Mouse (Mus musculus): ENCODE data around the gene Dner. TPM values are rescaled to one million over a fixed set of nuclear protein-coding genes. Genes with fewer than 3 reads are reported as not detected.

The Dner gene
- polyA plus RNA-seq, 1 experiment from 2014 or later, result 28.1 TPM

DNA sequence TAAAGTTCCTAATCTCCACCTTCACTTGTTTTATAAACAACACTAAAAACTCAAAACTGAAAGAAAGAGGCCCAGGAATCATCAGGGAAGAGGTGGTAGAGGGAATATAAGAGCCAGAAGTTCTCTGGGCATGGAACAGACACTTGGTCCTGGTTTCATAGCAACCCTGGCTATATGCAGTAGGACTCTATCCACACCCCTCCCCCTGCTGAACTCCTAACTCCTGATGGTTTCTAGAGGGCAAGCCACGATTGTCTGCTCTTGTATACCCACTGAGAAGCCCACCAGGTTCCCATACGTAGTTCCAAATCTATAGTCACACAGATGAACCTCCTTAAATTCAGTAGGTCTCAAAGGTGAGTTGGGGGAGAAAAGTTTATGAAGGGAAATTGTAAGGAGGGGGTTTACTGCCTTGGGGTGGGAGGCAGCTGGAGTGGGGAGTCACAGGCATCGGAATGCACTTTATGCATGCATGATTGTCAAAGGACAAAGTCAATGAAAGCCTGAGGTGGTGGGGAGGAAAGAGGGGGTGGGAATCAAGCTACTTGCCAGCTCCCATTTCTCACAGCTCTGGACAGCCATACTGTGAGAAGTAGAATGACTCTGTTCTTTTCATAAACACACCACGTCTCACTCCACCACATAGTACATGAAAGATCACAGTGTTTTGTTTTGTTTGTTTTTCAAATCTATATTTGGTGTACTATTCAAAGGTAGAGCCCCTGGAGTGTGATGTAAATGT is 31.5 kb downstream of the Dner start:
- Histone ChIP-seq H3K27me3 (ENCODE audit: control insufficient read depth, insufficient read depth, low read length) (no peaks in the 10 kb centered on the region), H3K4me1 (ENCODE audit: control insufficient read depth, insufficient read depth, low read length) (peaks cover 2% of the 10 kb centered on the region; the same call in 1 of the 2 replicates), H3K9me3 (ENCODE audit: control insufficient read depth, low read length) (no peaks in the 10 kb centered on the region), H3K4me3 (ENCODE audit: low read depth, low read length) (no peak overlapping the region), H3K9ac (ENCODE audit: low read length) (no peak overlapping the region), H3K27ac (ENCODE audit: low read depth, low read length) (no peak overlapping the region), H3K36me3 (ENCODE audit: control insufficient read depth, insufficient read depth, low read length) (no peaks in the 10 kb centered on the region), H3K4me2 (no peak overlapping the region)
- DNase-seq (ENCODE audit: low spot score, missing footprints), result no peak
- 42% methylated on average over 4 of the region's 4 CpGs for WGBS
- ATAC-seq (ENCODE audit: low FRiP score), result no peak

GRCm38 (mm10) chr1:84646781-84647180 is 49.2 kb downstream of the Dner start:
- Histone ChIP-seq H3K4me1 (ENCODE audit: control insufficient read depth, insufficient read depth, low read length) (no peaks in the 10 kb centered on the region), H3K27me3 (ENCODE audit: control insufficient read depth, insufficient read depth, low read length) (no peaks in the 10 kb centered on the region), H3K27ac (ENCODE audit: low read depth, low read length) (no peak overlapping the region), H3K4me3 (ENCODE audit: low read depth, low read length) (no peak overlapping the region), H3K4me2 (no peak overlapping the region), H3K9ac (ENCODE audit: low read length) (no peak overlapping the region), H3K36me3 (ENCODE audit: control insufficient read depth, insufficient read depth, low read length) (no peaks in the 10 kb centered on the region), H3K9me3 (ENCODE audit: control insufficient read depth, low read length) (no peaks in the 10 kb centered on the region)
- DNase-seq (ENCODE audit: low spot score, missing footprints) (no peak), ATAC-seq (ENCODE audit: low FRiP score) (no peak)
- WGBS, result 92% methylated on average over 2 of the region's 2 CpGs

- no peak overlapping the region for H3K9ac ChIP-seq (ENCODE audit: low read length)
- H3K4me2 ChIP-seq, result no peak overlapping the region
- peaks cover 10% of the 10 kb centered on the region for H3K4me1 ChIP-seq (ENCODE audit: control insufficient read depth, insufficient read depth, low read length)
- H3K9me3 ChIP-seq (ENCODE audit: control insufficient read depth, low read length), result no peaks in the 10 kb centered on the region
- H3K4me3 ChIP-seq (ENCODE audit: low read depth, low read length), result no peak overlapping the region
- ATAC-seq (ENCODE audit: low FRiP score) (no peak), DNase-seq (ENCODE audit: low spot score, missing footprints) (no peak)
- no peaks in the 10 kb centered on the region for H3K27me3 ChIP-seq (ENCODE audit: control insufficient read depth, insufficient read depth, low read length)
- H3K27ac ChIP-seq (ENCODE audit: low read depth, low read length), result no peak overlapping the region
- no peaks in the 10 kb centered on the region for H3K36me3 ChIP-seq (ENCODE audit: control insufficient read depth, insufficient read depth, low read length)
- 61% methylated on average over 4 of the region's 4 CpGs for WGBS
These were observed 55.6 kb downstream of the Dner start for GRCm38 (mm10) chr1:84640463-84640862.

GRCm38 (mm10) chr1:84636890-84637289 is 59.1 kb downstream of the Dner start:
- Histone ChIP-seq H3K4me2 (no peak overlapping the region), H3K27me3 (ENCODE audit: control insufficient read depth, insufficient read depth, low read length) (no peaks in the 10 kb centered on the region), H3K36me3 (ENCODE audit: control insufficient read depth, insufficient read depth, low read length) (no peaks in the 10 kb centered on the region), H3K9me3 (ENCODE audit: control insufficient read depth, low read length) (no peaks in the 10 kb centered on the region), H3K27ac (ENCODE audit: low read depth, low read length) (no peak overlapping the region), H3K9ac (ENCODE audit: low read length) (no peak overlapping the region), H3K4me1 (ENCODE audit: control insufficient read depth, insufficient read depth, low read length) (peaks cover 10% of the 10 kb centered on the region), H3K4me3 (ENCODE audit: low read depth, low read length) (no peak overlapping the region)
- WGBS, result 11% methylated on average over 6 of the region's 6 CpGs
- ATAC-seq (ENCODE audit: low FRiP score), result no peak
- no peak for DNase-seq (ENCODE audit: low spot score, missing footprints)

- 92% methylated on average over 6 of the region's 6 CpGs for WGBS
- DNase-seq (ENCODE audit: low spot score, missing footprints), result no peak
- Histone ChIP-seq H3K27me3 (ENCODE audit: control insufficient read depth, insufficient read depth, low read length) (no peaks in the 10 kb centered on the region), H3K4me3 (ENCODE audit: low read depth, low read length) (no peak overlapping the region), H3K9ac (ENCODE audit: low read length) (no peak overlapping the region), H3K4me1 (ENCODE audit: control insufficient read depth, insufficient read depth, low read length) (peaks cover 3% of the 10 kb centered on the region), H3K27ac (ENCODE audit: low read depth, low read length) (no peak overlapping the region), H3K36me3 (ENCODE audit: control insufficient read depth, insufficient read depth, low read length) (no peaks in the 10 kb centered on the region), H3K9me3 (ENCODE audit: control insufficient read depth, low read length) (no peaks in the 10 kb centered on the region), H3K4me2 (no peak overlapping the region)
- no peak for ATAC-seq (ENCODE audit: low FRiP score)
These were observed 67.8 kb downstream of the Dner start for GRCm38 (mm10) chr1:84628244-84628643.

DNA sequence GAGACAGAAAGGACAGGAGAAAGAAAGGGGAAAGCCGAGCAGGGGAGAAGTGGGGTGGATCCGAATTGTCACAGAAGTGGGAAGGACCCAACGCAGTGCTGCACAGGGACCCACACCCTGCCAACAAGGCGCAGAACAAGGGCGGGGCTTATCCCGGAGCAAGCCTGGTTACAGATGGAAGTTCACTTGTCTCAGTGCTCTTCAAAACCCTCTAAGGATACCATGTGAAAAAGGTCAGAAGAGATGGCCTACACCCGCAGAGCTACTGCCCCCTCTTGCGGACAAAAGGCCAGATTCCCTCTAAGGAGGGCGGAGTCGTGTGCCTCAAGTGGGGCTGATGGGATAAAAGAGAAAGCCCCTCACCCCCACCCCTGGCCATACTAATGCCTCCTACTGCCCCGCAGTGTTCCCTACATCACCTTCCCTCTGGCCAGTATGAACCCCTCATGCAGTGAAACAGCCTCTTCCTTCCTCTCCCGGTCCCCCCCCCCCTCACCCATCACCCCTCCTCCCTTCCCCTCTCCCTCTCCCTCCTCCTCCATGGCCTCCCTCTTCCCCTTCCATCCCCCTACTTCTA is 73.0 kb downstream of the Dner start:
- WGBS, result 20% methylated on average over 11 of the region's 12 CpGs
- ATAC-seq (ENCODE audit: low FRiP score), result peak; percentile 49
- H3K27ac ChIP-seq (ENCODE audit: low read depth, low read length), result no peak overlapping the region
- no peaks in the 10 kb centered on the region for H3K9me3 ChIP-seq (ENCODE audit: control insufficient read depth, low read length)
- peak overlapping the region; percentile 27; the same call in 1 of the 2 replicates for H3K9ac ChIP-seq (ENCODE audit: low read length)
- no peaks in the 10 kb centered on the region for H3K27me3 ChIP-seq (ENCODE audit: control insufficient read depth, insufficient read depth, low read length)
- DNase-seq (ENCODE audit: low spot score, missing footprints), result peak; percentile 87
- H3K4me3 ChIP-seq (ENCODE audit: low read depth, low read length), result no peak overlapping the region
- peak overlapping the region; percentile 11; the same call in 1 of the 2 replicates for H3K4me2 ChIP-seq
- H3K36me3 ChIP-seq (ENCODE audit: control insufficient read depth, insufficient read depth, low read length), result no peaks in the 10 kb centered on the region
- H3K4me1 ChIP-seq (ENCODE audit: control insufficient read depth, insufficient read depth, low read length), result peaks cover 19% of the 10 kb centered on the region

GRCm38 (mm10) chr1:84621308-84621707 is 74.7 kb downstream of the Dner start:
- Histone ChIP-seq H3K4me2 (no peak overlapping the region), H3K4me3 (ENCODE audit: low read depth, low read length) (no peak overlapping the region), H3K9me3 (ENCODE audit: control insufficient read depth, low read length) (no peaks in the 10 kb centered on the region), H3K9ac (ENCODE audit: low read length) (no peak overlapping the region), H3K27ac (ENCODE audit: low read depth, low read length) (peak overlapping the region; percentile 57), H3K4me1 (ENCODE audit: control insufficient read depth, insufficient read depth, low read length) (peaks cover 25% of the 10 kb centered on the region), H3K36me3 (ENCODE audit: control insufficient read depth, insufficient read depth, low read length) (no peaks in the 10 kb centered on the region), H3K27me3 (ENCODE audit: control insufficient read depth, insufficient read depth, low read length) (no peaks in the 10 kb centered on the region; the same call in 1 of the 2 replicates)
- ATAC-seq (ENCODE audit: low FRiP score) (peak; percentile 82), DNase-seq (ENCODE audit: low spot score, missing footprints) (peak; percentile 88)
- WGBS, result 35% methylated on average over 3 of the region's 3 CpGs

DNA sequence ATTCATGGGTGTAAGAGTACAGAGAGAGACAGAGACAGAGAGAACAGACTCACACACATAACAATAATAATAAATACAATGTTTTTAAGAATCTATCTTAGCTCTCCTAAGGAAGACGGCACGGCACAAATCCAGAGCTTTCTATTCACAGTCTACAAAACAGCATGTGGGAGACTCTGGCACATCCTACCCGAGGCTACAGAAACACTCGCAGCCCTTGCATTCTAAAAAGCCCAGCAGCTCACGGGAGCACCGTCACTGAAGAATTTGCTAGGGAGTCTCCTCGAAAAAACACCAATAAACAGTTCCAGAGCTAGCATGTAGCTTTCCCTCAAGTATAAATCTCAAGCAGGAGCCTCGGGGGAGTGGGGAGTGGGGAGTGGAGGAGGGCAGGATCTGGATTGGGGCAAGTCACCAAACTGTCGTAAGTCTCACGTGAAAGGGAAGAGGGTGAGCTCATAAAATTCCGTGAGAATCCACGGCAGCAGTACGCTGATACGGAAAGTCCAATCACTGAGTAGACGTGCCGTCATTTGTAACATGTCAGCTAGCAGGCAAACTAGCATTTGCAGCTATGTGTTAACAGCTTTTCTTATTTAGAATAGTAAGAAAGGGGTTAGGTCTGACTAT is 76.8 kb downstream of the Dner start:
- Histone ChIP-seq H3K4me2 (no peak overlapping the region), H3K36me3 (ENCODE audit: control insufficient read depth, insufficient read depth, low read length) (no peaks in the 10 kb centered on the region), H3K27me3 (ENCODE audit: control insufficient read depth, insufficient read depth, low read length) (peaks cover 4% of the 10 kb centered on the region; the same call in 1 of the 2 replicates), H3K4me3 (ENCODE audit: low read depth, low read length) (no peak overlapping the region), H3K9ac (ENCODE audit: low read length) (no peak overlapping the region), H3K4me1 (ENCODE audit: control insufficient read depth, insufficient read depth, low read length) (peaks cover 32% of the 10 kb centered on the region), H3K9me3 (ENCODE audit: control insufficient read depth, low read length) (no peaks in the 10 kb centered on the region), H3K27ac (ENCODE audit: low read depth, low read length) (no peak overlapping the region)
- WGBS, result 53% methylated on average over 16 of the region's 16 CpGs
- no peak for DNase-seq (ENCODE audit: low spot score, missing footprints)
- ATAC-seq (ENCODE audit: low FRiP score), result no peak

- ATAC-seq (ENCODE audit: low FRiP score), result no peak
- no peak for DNase-seq (ENCODE audit: low spot score, missing footprints)
- Histone ChIP-seq H3K9me3 (ENCODE audit: control insufficient read depth, low read length) (no peaks in the 10 kb centered on the region), H3K27ac (ENCODE audit: low read depth, low read length) (no peak overlapping the region), H3K9ac (ENCODE audit: low read length) (no peak overlapping the region), H3K27me3 (ENCODE audit: control insufficient read depth, insufficient read depth, low read length) (peaks cover 4% of the 10 kb centered on the region; the same call in 1 of the 2 replicates), H3K36me3 (ENCODE audit: control insufficient read depth, insufficient read depth, low read length) (no peaks in the 10 kb centered on the region), H3K4me1 (ENCODE audit: control insufficient read depth, insufficient read depth, low read length) (peaks cover 31% of the 10 kb centered on the region), H3K4me2 (no peak overlapping the region), H3K4me3 (ENCODE audit: low read depth, low read length) (no peak overlapping the region)
- 70% methylated on average over 1 of the region's 1 CpGs for WGBS
These were observed 77.9 kb downstream of the Dner start for GRCm38 (mm10) chr1:84618094-84618493.
